Mouse (Mus musculus) common myeloid progenitor, adult 5-6 weeks (primary cell): ENCODE results near the gene Pifo. TPM values are rescaled to one million over a fixed set of nuclear protein-coding genes. Genes with fewer than 3 reads are reported as not detected.

Experiments
- ATAC-seq: replicated peaks from 2 replicates; pipeline ENCODE4 v1.8.0; 2016; ENCODE audit warnings: low read depth, mild to moderate bottlenecking, moderate TSS enrichment, inconsistent platforms; ENCODE audit not compliant: poor library complexity, severe bottlenecking
- total RNA-seq: library from RNA; stranded (forward); fragments of 200-1000, 187-1606 nt; gene quantifications from 2 replicates; pipeline ENCODE4 v1.2.3, GENCODE M21; 2017

Gene Pifo
- total RNA-seq, 1 experiment from 2014 or later: not detected

GRCm38 (mm10) chr3:105958974-105959580, 55.4 kb downstream of the Pifo start, which contains the start of gene Wdr77:
Gene Wdr77, plus strand, starts transcription at chr3:105959369.
- peak; percentile 93 for ATAC-seq

DNA sequence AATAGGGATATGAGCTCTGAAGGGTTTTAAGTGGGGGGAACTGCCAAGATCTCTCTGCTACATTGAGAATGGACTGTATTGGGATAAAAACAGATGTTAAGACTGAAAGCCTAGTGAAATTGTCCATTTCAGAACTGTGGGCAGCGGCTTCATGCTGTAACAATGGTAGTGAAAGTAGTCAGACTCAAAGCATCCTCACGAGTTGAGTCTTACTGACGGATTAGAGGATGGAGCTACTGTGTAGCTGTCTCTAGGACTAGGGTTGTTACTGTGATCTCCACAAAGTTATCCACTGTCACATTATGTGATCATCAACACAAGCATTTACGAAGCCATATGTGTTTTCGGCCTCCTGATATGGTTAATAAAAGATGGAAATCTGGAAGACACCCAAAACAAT, 56.2 kb downstream of the Pifo start:
- no peak for ATAC-seq

DNA sequence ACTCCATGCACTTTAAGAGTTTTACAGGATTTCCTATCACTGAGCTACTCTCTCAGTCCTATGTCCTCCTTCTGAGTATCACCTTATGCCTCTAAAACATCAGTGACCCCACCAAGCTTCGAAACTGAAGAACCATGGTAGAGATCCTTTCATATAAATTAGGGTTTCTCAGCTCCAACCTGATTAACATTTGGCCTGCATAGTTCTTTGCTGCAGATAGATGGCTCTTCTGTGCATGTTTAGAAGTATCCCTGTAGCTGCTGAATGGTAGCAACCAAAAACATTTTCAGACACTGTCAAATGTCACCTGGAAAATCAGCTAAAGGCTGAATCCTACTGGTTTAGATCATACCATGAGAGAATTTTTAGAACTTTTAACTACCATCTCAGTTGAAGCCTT, 57.2 kb downstream of the Pifo start:
- no peak for ATAC-seq

GRCm38 (mm10) chr3:105951348-105951747, 63.1 kb downstream of the Pifo start:
- ATAC-seq: no peak

Other genes with a start within 250 kb of the Pifo start
- gene Rap1a, start 213.3 kb downstream of the Pifo start, total RNA-seq: 134 and 136 TPM in 2 replicates
- gene Adora3, start 143.8 kb downstream of the Pifo start, total RNA-seq: 0.32 and 1.5 TPM in 2 replicates
- 1.0 TPM in 1 of 2 replicates, not detected in the other for gene Tmigd3, start 143.7 kb downstream of the Pifo start, total RNA-seq
- gene I830077J02Rik, start 82.0 kb downstream of the Pifo start, total RNA-seq: 10.0 and 15.6 TPM in 2 replicates
- gene Wdr77, start 55.3 kb downstream of the Pifo start, total RNA-seq: 37.1 and 50.5 TPM in 2 replicates
- gene Atp5f1, start 54.5 kb downstream of the Pifo start, total RNA-seq: 452 and 491 TPM in 2 replicates
- 2.1 and 2.7 TPM in 2 replicates for gene Ovgp1, start 40.9 kb downstream of the Pifo start, total RNA-seq
- not detected in 2 replicates for gene Chil5, start 18.2 kb upstream of the Pifo start, total RNA-seq
- gene Chia1, start 98.6 kb upstream of the Pifo start, total RNA-seq: not detected in 2 replicates
- 28.7 and 30.6 TPM in 2 replicates for gene Chil3, start 152.9 kb upstream of the Pifo start, total RNA-seq
- not detected in 2 replicates for gene Chil4, start 204.9 kb upstream of the Pifo start, total RNA-seq